Mouse (Mus musculus) small intestine, adult 2 months (tissue): Measurements from ENCODE around the gene Golm1. TPM values are rescaled to one million over a fixed set of nuclear protein-coding genes. Genes with fewer than 3 reads are reported as not detected.

Source experiments
- H3K27ac ChIP-seq: fragments of 200-500 bp; 2 replicates; pipeline ENCODE4 v1.5.1; 2012; ENCODE audit warnings: low read depth, low read length, control low read depth, inconsistent platforms; ENCODE audit not compliant: insufficient read depth
- H3K27me3 ChIP-seq: fragments of 200-500 bp; 2 replicates; pipeline ENCODE4 v1.6.1; 2012; ENCODE audit warnings: mild to moderate bottlenecking, moderate library complexity, low read length, inconsistent platforms; ENCODE audit not compliant: control insufficient read depth, insufficient read depth
- H3K36me3 ChIP-seq: fragments of 200-500 bp; 2 replicates; pipeline ENCODE4 v1.6.1; 2012; ENCODE audit warnings: mild to moderate bottlenecking, low read length, control low read depth, inconsistent platforms; ENCODE audit not compliant: control insufficient read depth, insufficient read depth
- H3K4me1 ChIP-seq: fragments of 200-500 bp; 2 replicates; pipeline ENCODE4 v1.6.1; 2012; ENCODE audit warnings: low read length, inconsistent platforms, mixed read lengths; ENCODE audit not compliant: control insufficient read depth, insufficient read depth, insufficient read length
- H3K4me3 ChIP-seq: fragments of 200-500 bp; 2 replicates; pipeline ENCODE4 v1.5.1; 2012; ENCODE audit warnings: low read depth, mild to moderate bottlenecking, control low read depth, inconsistent platforms, low read length, moderate library complexity
- CTCF ChIP-seq: fragments of 200-500 bp; IDR thresholded peaks from 2 replicates; pipeline ENCODE4 v1.5.1; 2012; ENCODE audit warnings: low read depth, mild to moderate bottlenecking, control low read depth, inconsistent platforms, low read length, moderate library complexity, mixed read lengths; ENCODE audit not compliant: insufficient replicate concordance, insufficient read length; ENCODE audit errors: extremely low read depth
- POLR2A ChIP-seq: fragments of 200-500 bp; IDR thresholded peaks from 2 replicates; pipeline ENCODE4 v1.6.1; 2012; ENCODE audit warnings: low read depth, mild to moderate bottlenecking, control low read depth, inconsistent platforms, low read length, moderate library complexity
- WGBS: fragments of 180-500 bp; shearing (Covaris S2); methylation state at CpG from one replicate; pipeline ENCODE4 v1.1.7; 2018; 5-methylcytosine and 5-hydroxymethylcytosine counted together
- polyA plus RNA-seq: library from polyadenylated mRNA; depleted of rRNA; stranded (reverse); fragments of >200 nt; gene quantifications from 2 replicates; pipeline ENCODE4 v1.2.3, GENCODE M21; 2012

The Golm1 gene
- polyA plus RNA-seq, 1 experiment = 29.1 TPM

GRCm38 (mm10) chr13:59668501-59669093, 7.0 kb downstream of the Golm1 start:
- TF ChIP-seq CTCF = no peak
- TF ChIP-seq POLR2A = 0 out of 2 replicates have a peak, but pooled peaks have one; percentile 54
- H3K4me3 ChIP-seq = peak overlapping the region; percentile 49
- 5% methylated on average over 11 of the region's 11 CpGs for WGBS
- H3K27me3 ChIP-seq = no peaks in the 10 kb centered on the region
- H3K4me1 ChIP-seq = peaks cover 10% of the 10 kb centered on the region; the same call in 1 of the 2 replicates
- peak overlapping the region; percentile 98 for H3K27ac ChIP-seq
- peaks cover 19% of the 10 kb centered on the region for H3K36me3 ChIP-seq

GRCm38 (mm10) chr13:59667763-59668162, 7.8 kb downstream of the Golm1 start:
- H3K27me3 ChIP-seq = no peaks in the 10 kb centered on the region
- no peak for TF ChIP-seq POLR2A
- TF ChIP-seq CTCF = no peak
- H3K27ac ChIP-seq = no peak overlapping the region
- H3K4me1 ChIP-seq = peaks cover 10% of the 10 kb centered on the region; the same call in 1 of the 2 replicates
- H3K36me3 ChIP-seq = peaks cover 24% of the 10 kb centered on the region
- no peak overlapping the region for H3K4me3 ChIP-seq
- 40% methylated on average over 5 of the region's 5 CpGs for WGBS

- Histone ChIP-seq H3K27me3 (no peaks in the 10 kb centered on the region), H3K36me3 (peaks cover 36% of the 10 kb centered on the region), H3K4me3 (no peak overlapping the region), H3K4me1 (peaks cover 11% of the 10 kb centered on the region; the same call in 1 of the 2 replicates), H3K27ac (no peak overlapping the region)
- TF ChIP-seq CTCF = no peak
- TF ChIP-seq POLR2A = no peak
- WGBS = 91% methylated on average over 19 of the region's 19 CpGs
These were observed 11.5 kb downstream of the Golm1 start for GRCm38 (mm10) chr13:59663939-59664712.

- WGBS = 86% methylated on average over 12 of the region's 12 CpGs
- Histone ChIP-seq H3K4me1 (peaks cover 17% of the 10 kb centered on the region; the same call in 1 of the 2 replicates), H3K4me3 (no peak overlapping the region), H3K27me3 (no peaks in the 10 kb centered on the region), H3K27ac (peak overlapping the region; percentile 55), H3K36me3 (peaks cover 36% of the 10 kb centered on the region)
- TF ChIP-seq CTCF (no peak), POLR2A (no peak)
These were observed 13.6 kb downstream of the Golm1 start for GRCm38 (mm10) chr13:59661966-59662365.

- H3K4me1 ChIP-seq = peaks cover 20% of the 10 kb centered on the region; the same call in 1 of the 2 replicates
- peaks cover 34% of the 10 kb centered on the region for H3K36me3 ChIP-seq
- no peaks in the 10 kb centered on the region for H3K27me3 ChIP-seq
- TF ChIP-seq POLR2A (no peak), CTCF (no peak)
- no peak overlapping the region for H3K4me3 ChIP-seq
- peak overlapping the region; percentile 55 for H3K27ac ChIP-seq
- WGBS = 41% methylated on average over 8 of the region's 8 CpGs
These were observed 14.2 kb downstream of the Golm1 start for GRCm38 (mm10) chr13:59661387-59661786.

GRCm38 (mm10) chr13:59660371-59660770, 15.2 kb downstream of the Golm1 start:
- Histone ChIP-seq H3K4me1 (peaks cover 29% of the 10 kb centered on the region), H3K36me3 (peaks cover 34% of the 10 kb centered on the region), H3K4me3 (no peak overlapping the region), H3K27ac (no peak overlapping the region), H3K27me3 (no peaks in the 10 kb centered on the region)
- 91% methylated on average over 3 of the region's 3 CpGs for WGBS
- no peak for TF ChIP-seq POLR2A

- peaks cover 17% of the 10 kb centered on the region for H3K36me3 ChIP-seq
- peak overlapping the region; percentile 42; the same call in 1 of the 2 replicates for H3K27ac ChIP-seq
- no peak for TF ChIP-seq POLR2A
- TF ChIP-seq CTCF = no peak
- H3K4me1 ChIP-seq = peaks cover 50% of the 10 kb centered on the region
- WGBS = 72% methylated on average over 5 of the region's 5 CpGs
- no peak overlapping the region for H3K4me3 ChIP-seq
- no peaks in the 10 kb centered on the region for H3K27me3 ChIP-seq
These were observed 17.8 kb downstream of the Golm1 start for GRCm38 (mm10) chr13:59657781-59658180.
